Mouse (Mus musculus): ENCODE measurements at regions not wholly inside any gene's neighbourhood (a gene's known extent, or its start where the extent isn't known, plus 50 kb on each side); places are given as distances from the start of the nearest gene placed in this dataset.

- WGBS = 49% methylated on average over 12 of the region's 12 CpGs
- Histone ChIP-seq H3K36me3 (ENCODE audit: control insufficient read depth, insufficient read depth, low read length) (no peaks in the 10 kb centered on the region), H3K27me3 (ENCODE audit: control insufficient read depth, insufficient read depth, low read length) (no peaks in the 10 kb centered on the region), H3K4me3 (ENCODE audit: extremely low read depth, insufficient read depth, insufficient read length) (no peak overlapping the region), H3K27ac (ENCODE audit: insufficient read depth, low read length) (no peak overlapping the region), H3K4me1 (ENCODE audit: control insufficient read depth, insufficient read depth, insufficient read length) (no peaks in the 10 kb centered on the region)
- DNase-seq (ENCODE audit: low read depth in 1 of 2, low spot score in 2 of 2) = no peak
- no peak for TF ChIP-seq CTCF (IDR thresholded peaks at IDR 0.05; ENCODE audit: extremely low read depth, insufficient read depth, insufficient read length, insufficient replicate concordance)
- no peak for TF ChIP-seq POLR2A (IDR thresholded peaks at IDR 0.05; ENCODE audit: low read depth, low read length)
Observed at GRCm38 (mm10) chr4:125419491-125420255, 70.8 kb upstream of the Grik3 start.

GRCm38 (mm10) chr4:125415308-125415707, 75.2 kb upstream of the Grik3 start:
- Histone ChIP-seq H3K4me1 (ENCODE audit: control insufficient read depth, insufficient read depth, insufficient read length) (no peaks in the 10 kb centered on the region), H3K4me3 (ENCODE audit: extremely low read depth, insufficient read depth, insufficient read length) (no peak overlapping the region), H3K27ac (ENCODE audit: insufficient read depth, low read length) (no peak overlapping the region), H3K36me3 (ENCODE audit: control insufficient read depth, insufficient read depth, low read length) (no peaks in the 10 kb centered on the region), H3K27me3 (ENCODE audit: control insufficient read depth, insufficient read depth, low read length) (no peaks in the 10 kb centered on the region)
- TF ChIP-seq CTCF (IDR thresholded peaks at IDR 0.05; ENCODE audit: extremely low read depth, insufficient read depth, insufficient read length, insufficient replicate concordance) = no peak
- TF ChIP-seq POLR2A (IDR thresholded peaks at IDR 0.05; ENCODE audit: low read depth, low read length) = no peak
- no peak for DNase-seq (ENCODE audit: low read depth in 1 of 2, low spot score in 2 of 2)
- 72% methylated on average over 11 of the region's 11 CpGs for WGBS

GRCm38 (mm10) chr4:125413833-125414719, 76.4 kb upstream of the Grik3 start:
- Histone ChIP-seq H3K36me3 (ENCODE audit: control insufficient read depth, insufficient read depth, low read length) (no peaks in the 10 kb centered on the region), H3K4me1 (ENCODE audit: control insufficient read depth, insufficient read depth, insufficient read length) (no peaks in the 10 kb centered on the region), H3K4me3 (ENCODE audit: extremely low read depth, insufficient read depth, insufficient read length) (no peak overlapping the region), H3K27me3 (ENCODE audit: control insufficient read depth, insufficient read depth, low read length) (no peaks in the 10 kb centered on the region), H3K27ac (ENCODE audit: insufficient read depth, low read length) (no peak overlapping the region)
- 73% methylated on average over 7 of the region's 7 CpGs for WGBS
- TF ChIP-seq CTCF (IDR thresholded peaks at IDR 0.05; ENCODE audit: extremely low read depth, insufficient read depth, insufficient read length, insufficient replicate concordance) = no peak
- TF ChIP-seq POLR2A (IDR thresholded peaks at IDR 0.05; ENCODE audit: low read depth, low read length) = no peak
- DNase-seq (ENCODE audit: low read depth in 1 of 2, low spot score in 2 of 2) = no peak

- no peaks in the 10 kb centered on the region for H3K36me3 ChIP-seq (ENCODE audit: control insufficient read depth, insufficient read depth, low read length)
- no peak for DNase-seq (ENCODE audit: low read depth in 1 of 2, low spot score in 2 of 2)
- H3K27ac ChIP-seq (ENCODE audit: insufficient read depth, low read length) = no peak overlapping the region
- no peak for TF ChIP-seq POLR2A (IDR thresholded peaks at IDR 0.05; ENCODE audit: low read depth, low read length)
- TF ChIP-seq CTCF (IDR thresholded peaks at IDR 0.05; ENCODE audit: extremely low read depth, insufficient read depth, insufficient read length, insufficient replicate concordance) = no peak
- no peaks in the 10 kb centered on the region for H3K4me1 ChIP-seq (ENCODE audit: control insufficient read depth, insufficient read depth, insufficient read length)
- WGBS = 51% methylated on average over 8 of the region's 8 CpGs
- no peaks in the 10 kb centered on the region for H3K27me3 ChIP-seq (ENCODE audit: control insufficient read depth, insufficient read depth, low read length)
- no peak overlapping the region for H3K4me3 ChIP-seq (ENCODE audit: extremely low read depth, insufficient read depth, insufficient read length)
Observed at GRCm38 (mm10) chr4:125410736-125411441, 79.6 kb upstream of the Grik3 start.

GRCm38 (mm10) chr4:125399376-125400112, 91.0 kb upstream of the Grik3 start:
- DNase-seq (ENCODE audit: low read depth in 1 of 2, low spot score in 2 of 2) = no peak
- no peak overlapping the region for H3K27ac ChIP-seq (ENCODE audit: insufficient read depth, low read length)
- no peaks in the 10 kb centered on the region for H3K36me3 ChIP-seq (ENCODE audit: control insufficient read depth, insufficient read depth, low read length)
- 87% methylated on average over 13 of the region's 13 CpGs for WGBS
- no peak for TF ChIP-seq CTCF (IDR thresholded peaks at IDR 0.05; ENCODE audit: extremely low read depth, insufficient read depth, insufficient read length, insufficient replicate concordance)
- no peak for TF ChIP-seq POLR2A (IDR thresholded peaks at IDR 0.05; ENCODE audit: low read depth, low read length)
- H3K4me3 ChIP-seq (ENCODE audit: extremely low read depth, insufficient read depth, insufficient read length) = no peak overlapping the region
- H3K27me3 ChIP-seq (ENCODE audit: control insufficient read depth, insufficient read depth, low read length) = no peaks in the 10 kb centered on the region
- H3K4me1 ChIP-seq (ENCODE audit: control insufficient read depth, insufficient read depth, insufficient read length) = no peaks in the 10 kb centered on the region

- no peaks in the 10 kb centered on the region for H3K4me1 ChIP-seq (ENCODE audit: control insufficient read depth, insufficient read depth, insufficient read length)
- WGBS = 60% methylated on average over 12 of the region's 12 CpGs
- no peak for DNase-seq (ENCODE audit: low read depth in 1 of 2, low spot score in 2 of 2)
- TF ChIP-seq CTCF (IDR thresholded peaks at IDR 0.05; ENCODE audit: extremely low read depth, insufficient read depth, insufficient read length, insufficient replicate concordance) (no peak), POLR2A (IDR thresholded peaks at IDR 0.05; ENCODE audit: low read depth, low read length) (no peak)
- H3K27me3 ChIP-seq (ENCODE audit: control insufficient read depth, insufficient read depth, low read length) = no peaks in the 10 kb centered on the region
- no peak overlapping the region for H3K27ac ChIP-seq (ENCODE audit: insufficient read depth, low read length)
- H3K36me3 ChIP-seq (ENCODE audit: control insufficient read depth, insufficient read depth, low read length) = no peaks in the 10 kb centered on the region
- H3K4me3 ChIP-seq (ENCODE audit: extremely low read depth, insufficient read depth, insufficient read length) = no peak overlapping the region
Observed at GRCm38 (mm10) chr4:125397007-125397461, 93.5 kb upstream of the Grik3 start.

All from spleen, adult 2 months (tissue).